Mouse (Mus musculus) forebrain, embryonic 10.5 days (tissue): ENCODE measurements around the gene A630095N17Rik. TPM values are rescaled to one million over a fixed set of nuclear protein-coding genes. Genes with fewer than 3 reads are reported as not detected.

Experiments
- DNase-seq: peaks from one replicate; pipeline ENCODE4 v3.0.0-alpha.2; 2017; ENCODE audit warnings: low spot score; ENCODE audit errors: extremely low spot score
- H3K27ac ChIP-seq: fragments of 300-500 bp; sonication (generic); 2 replicates; pipeline ENCODE4 v1.5.1; 2016; ENCODE audit warnings: mild to moderate bottlenecking
- H3K27me3 ChIP-seq: fragments of 300-500 bp; sonication (generic); 2 replicates; pipeline ENCODE4 v1.6.1; 2016; ENCODE audit warnings: mild to moderate bottlenecking; ENCODE audit not compliant: poor library complexity, severe bottlenecking
- H3K36me3 ChIP-seq: fragments of 300-500 bp; sonication (generic); replicated peaks from 2 replicates; pipeline ENCODE4 v1.6.1; 2016; ENCODE audit warnings: mild to moderate bottlenecking, moderate library complexity
- H3K4me1 ChIP-seq: fragments of 300-500 bp; sonication (generic); 2 replicates; pipeline ENCODE4 v1.6.1; 2016
- H3K4me3 ChIP-seq: fragments of 300-500 bp; sonication (generic); 2 replicates; pipeline ENCODE4 v1.5.1; 2016; ENCODE audit warnings: mild to moderate bottlenecking, moderate library complexity
- H3K9me3 ChIP-seq: fragments of 300-500 bp; sonication (generic); 2 replicates; pipeline ENCODE4 v1.6.1; 2016; ENCODE audit warnings: mild to moderate bottlenecking, moderate library complexity
- WGBS: fragments of 180-500 bp; shearing (Covaris S2); methylation state at CpG from one replicate; pipeline ENCODE4 v1.1.7; 2016; 5-methylcytosine and 5-hydroxymethylcytosine counted together
- polyA plus RNA-seq: library from polyadenylated mRNA; unstranded; fragments of >200 nt; fragmentation: Nextera tagmentation; extraction: Ambion mirVana; gene quantifications from 2 replicates; pipeline ENCODE4 v1.2.1, GENCODE M21; 2016

A630095N17Rik gene
- polyA plus RNA-seq, 1 experiment from 2014 or later: not detected

DNA sequence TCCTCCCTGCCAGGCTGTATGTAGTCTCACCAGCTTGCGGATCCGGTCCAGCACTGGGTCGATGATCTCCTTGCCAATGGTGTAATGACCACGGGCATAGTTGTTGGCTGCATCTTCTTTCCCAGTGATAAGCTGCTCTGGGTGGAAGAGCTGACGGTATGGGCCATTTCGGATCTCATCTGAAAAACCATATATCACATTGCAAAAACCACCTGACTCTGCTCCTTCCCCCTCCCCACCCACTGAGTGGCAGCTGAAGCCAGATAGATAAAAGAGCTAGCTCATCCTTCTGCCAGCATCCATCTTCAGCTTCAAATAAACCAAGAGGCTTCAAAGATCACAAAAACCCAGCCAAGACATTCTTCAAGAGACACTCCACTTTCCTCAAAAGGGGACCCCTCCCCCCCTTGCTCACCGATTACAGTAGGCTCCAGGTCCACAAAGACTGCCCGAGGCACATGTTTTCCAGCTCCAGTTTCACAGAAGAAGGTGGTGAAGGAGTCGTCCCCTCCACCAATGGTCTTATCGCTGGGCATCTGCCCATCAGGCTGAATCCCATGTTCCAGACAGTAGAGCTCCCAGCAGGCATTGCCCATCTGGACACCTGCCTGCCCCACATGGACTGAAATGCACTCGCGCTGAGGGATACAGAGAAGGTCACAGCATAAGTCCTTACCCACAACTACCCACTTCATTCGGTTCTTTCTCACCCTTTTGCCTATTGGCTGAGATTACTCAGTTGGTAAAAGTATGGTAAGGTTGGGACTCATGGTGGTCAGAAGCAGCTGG, 14.9 kb downstream of the A630095N17Rik start:
- Histone ChIP-seq H3K36me3 (peaks cover 42% of the 10 kb centered on the region), H3K4me1 (peaks cover 33% of the 10 kb centered on the region), H3K27me3 (peaks cover 65% of the 10 kb centered on the region), H3K9me3 (no peaks in the 10 kb centered on the region), H3K27ac (no peak overlapping the region), H3K4me3 (no peak overlapping the region)
- WGBS: 83% methylated on average over 13 of the region's 13 CpGs
- no peak for DNase-seq

DNA sequence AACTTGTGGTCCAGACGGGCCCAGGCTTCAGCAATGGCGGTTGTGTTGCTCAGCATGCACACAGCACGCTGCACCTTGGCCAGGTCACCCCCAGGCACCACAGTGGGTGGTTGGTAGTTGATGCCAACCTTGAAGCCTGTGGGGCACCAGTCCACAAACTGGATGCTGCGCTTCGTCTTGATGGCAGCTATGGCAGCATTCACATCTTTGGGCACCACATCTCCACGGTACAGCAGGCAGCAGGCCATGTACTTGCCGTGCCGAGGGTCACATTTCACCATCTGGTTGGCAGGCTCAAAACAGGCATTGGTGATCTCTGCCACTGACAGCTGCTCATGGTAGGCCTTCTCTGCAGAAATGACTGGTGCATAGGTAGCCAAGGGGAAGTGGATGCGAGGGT, 16.1 kb downstream of the A630095N17Rik start:
- 92% methylated on average over 9 of the region's 9 CpGs for WGBS
- H3K9me3 ChIP-seq: no peaks in the 10 kb centered on the region
- H3K27ac ChIP-seq: no peak overlapping the region
- H3K27me3 ChIP-seq: peaks cover 53% of the 10 kb centered on the region
- DNase-seq: no peak
- H3K36me3 ChIP-seq: peaks cover 46% of the 10 kb centered on the region
- H3K4me3 ChIP-seq: no peak overlapping the region
- H3K4me1 ChIP-seq: peaks cover 42% of the 10 kb centered on the region

GRCm38 (mm10) chr1:75214886-75215285, 17.0 kb downstream of the A630095N17Rik start:
- DNase-seq: no peak
- H3K4me3 ChIP-seq: no peak overlapping the region
- peaks cover 44% of the 10 kb centered on the region for H3K27me3 ChIP-seq
- no peaks in the 10 kb centered on the region for H3K9me3 ChIP-seq
- no peak overlapping the region for H3K27ac ChIP-seq
- peaks cover 46% of the 10 kb centered on the region for H3K36me3 ChIP-seq
- peaks cover 48% of the 10 kb centered on the region for H3K4me1 ChIP-seq
- WGBS: 87% methylated on average over 5 of the region's 5 CpGs

DNA sequence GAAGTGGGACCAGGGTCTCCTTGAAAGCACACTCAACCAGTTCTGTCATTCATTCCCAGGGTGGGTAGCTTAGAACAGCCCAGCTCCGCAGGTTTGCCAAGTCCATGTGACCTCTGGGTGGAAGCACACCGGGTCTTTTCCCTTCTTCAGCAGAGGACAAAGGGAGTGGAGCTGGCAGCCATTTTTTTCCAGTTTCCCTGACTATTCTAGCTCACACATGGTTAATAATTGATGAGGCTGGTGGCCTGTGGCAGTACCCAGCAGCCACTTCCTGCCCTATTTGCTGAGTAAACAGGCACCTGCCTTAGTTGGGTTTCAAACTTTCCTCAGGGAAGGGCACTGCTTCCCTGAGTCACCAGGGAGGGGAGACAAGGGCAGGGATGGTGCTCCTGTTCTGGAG, 17.5 kb downstream of the A630095N17Rik start:
- H3K27me3 ChIP-seq: peaks cover 40% of the 10 kb centered on the region
- peaks cover 48% of the 10 kb centered on the region for H3K4me1 ChIP-seq
- WGBS: 89% methylated on average over 2 of the region's 2 CpGs
- H3K36me3 ChIP-seq: peaks cover 46% of the 10 kb centered on the region
- no peak overlapping the region for H3K4me3 ChIP-seq
- no peak for DNase-seq
- H3K27ac ChIP-seq: no peak overlapping the region
- H3K9me3 ChIP-seq: no peaks in the 10 kb centered on the region

- Histone ChIP-seq H3K4me3 (peak overlapping the region; percentile 3; the same call in 1 of the 2 replicates), H3K4me1 (peaks cover 47% of the 10 kb centered on the region), H3K27me3 (peaks cover 38% of the 10 kb centered on the region), H3K36me3 (peaks cover 46% of the 10 kb centered on the region), H3K27ac (no peak overlapping the region), H3K9me3 (no peaks in the 10 kb centered on the region)
- WGBS: 89% methylated on average over 7 of the region's 7 CpGs
- DNase-seq: no peak
Observed at GRCm38 (mm10) chr1:75213096-75213495, 18.8 kb downstream of the A630095N17Rik start.

GRCm38 (mm10) chr1:75212542-75212941, 19.4 kb downstream of the A630095N17Rik start:
- H3K9me3 ChIP-seq: no peaks in the 10 kb centered on the region
- peaks cover 46% of the 10 kb centered on the region for H3K36me3 ChIP-seq
- peaks cover 44% of the 10 kb centered on the region for H3K4me1 ChIP-seq
- no peak overlapping the region for H3K27ac ChIP-seq
- 79% methylated on average over 4 of the region's 4 CpGs for WGBS
- no peak for DNase-seq
- peak overlapping the region; percentile 3; the same call in 1 of the 2 replicates for H3K4me3 ChIP-seq
- peaks cover 34% of the 10 kb centered on the region for H3K27me3 ChIP-seq

- peaks cover 44% of the 10 kb centered on the region for H3K4me1 ChIP-seq
- H3K36me3 ChIP-seq: peaks cover 46% of the 10 kb centered on the region
- H3K27me3 ChIP-seq: peaks cover 21% of the 10 kb centered on the region
- no peaks in the 10 kb centered on the region for H3K9me3 ChIP-seq
- H3K4me3 ChIP-seq: peak overlapping the region; percentile 97
- H3K27ac ChIP-seq: peak overlapping the region; percentile 93
- no peak for DNase-seq
- 17% methylated on average over 17 of the region's 17 CpGs for WGBS
Observed at GRCm38 (mm10) chr1:75211141-75211708, 20.7 kb downstream of the A630095N17Rik start.

DNA sequence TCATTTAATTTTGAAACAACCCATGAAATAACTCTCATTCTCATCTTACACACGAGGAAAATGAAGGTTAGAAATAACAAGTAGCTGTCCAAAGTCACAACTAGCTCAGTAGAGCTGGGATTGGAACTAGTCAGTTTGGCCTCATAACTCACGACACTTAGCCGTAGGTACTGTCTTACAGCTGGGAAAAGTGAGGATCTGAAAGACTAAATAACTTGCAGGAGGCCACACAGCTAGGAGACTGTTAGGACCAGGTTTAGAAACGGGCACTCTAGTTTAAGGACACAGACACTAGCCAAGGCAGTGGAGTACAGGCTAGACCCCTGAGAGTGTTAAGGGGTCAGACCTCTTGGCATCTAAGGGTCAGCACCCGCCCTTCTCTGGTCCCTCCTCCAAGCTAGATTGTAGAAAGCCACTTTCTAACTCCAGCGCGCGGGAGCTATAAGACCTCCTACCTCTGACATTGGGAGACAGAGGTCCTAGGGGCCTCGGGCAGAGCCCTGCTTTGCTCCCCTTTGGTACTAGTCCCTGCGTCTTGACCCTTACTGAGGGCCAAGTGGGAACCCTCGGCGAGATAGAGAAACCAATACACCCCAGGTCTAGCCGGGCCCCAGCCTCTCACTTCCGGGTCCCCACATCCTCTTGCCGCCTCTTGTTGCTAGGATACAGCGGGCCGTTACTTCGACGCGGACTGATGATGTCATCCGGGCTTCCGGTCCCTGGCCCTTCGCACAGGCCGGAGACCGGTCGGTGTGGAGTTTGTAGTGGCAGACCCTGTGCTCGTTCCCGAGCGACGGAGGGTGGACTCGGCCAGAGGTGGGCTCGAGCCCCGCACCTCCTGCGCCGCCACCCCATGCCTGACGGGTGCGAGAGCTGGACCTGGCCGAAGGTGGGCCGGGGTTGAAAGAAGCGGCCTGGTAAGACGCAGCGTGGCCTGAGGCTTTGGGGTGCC, 21.5 kb downstream of the A630095N17Rik start, which contains the start of the genes Glb1l and Stk16:
Gene Glb1l, minus strand, starts transcription at position 678 of the 952 bp plus-strand sequence.
Gene Stk16, plus strand, starts transcription at position 703 of the 952 bp plus-strand sequence.
- DNase-seq: peak; percentile 98
- Histone ChIP-seq H3K27me3 (peaks cover 14% of the 10 kb centered on the region; the same call in 1 of the 2 replicates), H3K4me1 (peaks cover 44% of the 10 kb centered on the region), H3K27ac (peak within 1 kb of the TSS; percentile 93), H3K9me3 (no peaks in the 10 kb centered on the region), H3K36me3 (peaks cover 38% of the 10 kb centered on the region), H3K4me3 (peak within 1 kb of the TSS; percentile 97)
- 7% methylated on average over 42 of the region's 42 CpGs for WGBS

DNA sequence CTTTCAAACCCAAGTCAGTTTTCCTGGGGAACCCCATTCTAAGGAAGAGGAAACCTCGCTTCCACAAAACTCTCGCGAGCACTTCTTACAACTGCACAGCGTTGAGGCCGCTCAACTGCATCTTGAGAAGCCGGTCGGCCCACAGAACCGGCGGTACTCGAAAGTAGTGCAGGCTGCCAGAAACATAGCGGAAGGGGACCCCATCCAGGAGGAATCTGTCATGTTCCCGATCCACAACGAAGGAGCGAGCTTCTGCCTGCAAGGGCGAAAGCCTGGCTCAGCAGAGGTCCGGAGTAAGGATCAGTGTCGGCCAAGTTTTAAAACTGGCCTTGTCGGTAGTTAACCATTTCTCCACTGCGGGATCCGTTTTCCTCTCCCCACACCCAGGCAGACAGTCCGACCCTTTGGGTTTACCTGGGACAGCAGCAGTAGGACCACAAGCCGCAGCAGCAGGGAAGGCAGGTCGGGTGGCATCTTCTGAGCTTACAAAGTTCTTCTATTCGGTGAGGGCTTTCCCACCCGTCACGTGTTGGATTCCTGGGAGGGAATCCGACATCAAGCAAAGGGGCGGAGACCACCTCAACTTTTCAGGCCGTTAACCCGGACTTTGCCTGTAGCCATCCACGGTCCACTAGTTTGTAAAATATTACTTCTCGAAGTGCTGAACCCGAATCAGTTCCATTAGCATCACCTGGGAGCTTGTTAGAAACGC, 22.8 kb downstream of the A630095N17Rik start:
- H3K27me3 ChIP-seq: peaks cover 14% of the 10 kb centered on the region; the same call in 1 of the 2 replicates
- H3K9me3 ChIP-seq: no peaks in the 10 kb centered on the region
- H3K4me1 ChIP-seq: peaks cover 44% of the 10 kb centered on the region
- WGBS: 14% methylated on average over 34 of the region's 34 CpGs
- peaks cover 25% of the 10 kb centered on the region for H3K36me3 ChIP-seq
- peak; percentile 26 for DNase-seq
- H3K4me3 ChIP-seq: peak overlapping the region; percentile 97
- peak overlapping the region; percentile 67 for H3K27ac ChIP-seq

GRCm38 (mm10) chr1:75201236-75201635, 30.7 kb downstream of the A630095N17Rik start:
- peaks cover 40% of the 10 kb centered on the region for H3K36me3 ChIP-seq
- no peaks in the 10 kb centered on the region for H3K4me1 ChIP-seq
- no peaks in the 10 kb centered on the region for H3K27me3 ChIP-seq
- no peak overlapping the region for H3K27ac ChIP-seq
- H3K9me3 ChIP-seq: no peaks in the 10 kb centered on the region
- no peak for DNase-seq
- 94% methylated on average over 1 of the region's 1 CpGs for WGBS
- H3K4me3 ChIP-seq: no peak overlapping the region

- Histone ChIP-seq H3K36me3 (peaks cover 34% of the 10 kb centered on the region), H3K27ac (peak overlapping the region; percentile 89), H3K4me3 (peak overlapping the region; percentile 76), H3K27me3 (no peaks in the 10 kb centered on the region), H3K4me1 (peaks cover 30% of the 10 kb centered on the region), H3K9me3 (no peaks in the 10 kb centered on the region)
- no peak for DNase-seq
- WGBS: under 1% methylated on average over 19 of the region's 19 CpGs
Observed at GRCm38 (mm10) chr1:75192452-75192851, 39.5 kb downstream of the A630095N17Rik start.
